Mouse (Mus musculus): ENCODE measurements at regions not wholly inside any gene's neighbourhood (a gene's known extent, or its start where the extent isn't known, plus 50 kb on each side); places are given as distances from the start of the nearest gene placed in this dataset.
A peak's percentile ranks its signal among the peaks of the same experiment; 100 is the strongest.

DNA sequence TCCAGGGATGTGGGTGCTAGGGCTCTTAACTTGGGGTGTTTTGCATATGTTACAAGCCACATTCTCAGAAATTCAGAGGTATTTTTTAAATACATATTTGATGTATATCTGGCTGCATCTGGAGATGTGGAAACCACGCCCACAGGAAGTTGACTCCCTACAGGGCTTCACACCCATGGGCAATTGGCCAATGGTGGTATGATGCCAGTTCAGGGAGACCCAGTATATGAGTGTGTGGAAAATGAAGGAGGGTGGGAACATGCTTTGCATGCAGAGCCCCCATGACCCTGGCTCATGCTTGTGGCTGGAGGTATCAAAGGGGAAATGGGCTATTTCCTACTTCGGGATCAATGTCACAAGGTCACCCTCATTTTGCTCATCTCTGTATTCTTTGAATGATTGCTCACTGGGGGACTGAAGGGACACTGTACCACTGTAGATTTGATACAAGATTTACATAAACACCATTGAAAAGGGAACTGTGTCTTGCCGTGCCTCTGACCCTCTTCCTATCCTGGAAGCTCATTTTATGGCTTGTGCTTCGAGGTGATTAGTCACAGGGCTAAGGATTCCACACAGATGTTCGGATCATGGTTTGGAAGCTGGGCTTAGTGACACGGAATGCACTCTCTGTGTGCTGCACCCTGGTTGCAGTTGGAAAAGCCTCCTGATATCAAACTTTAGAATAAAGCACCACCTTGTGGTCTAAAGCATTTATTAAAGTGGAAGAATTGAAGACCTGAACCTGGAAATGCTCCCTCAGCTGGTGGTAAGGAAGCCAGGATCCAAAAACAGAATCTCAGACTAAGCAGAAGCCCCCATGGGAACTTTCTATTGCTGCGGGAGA lies 56.8 kb upstream of the Edn1 start:
- Histone ChIP-seq H3K36me3 (ENCODE audit: control insufficient read depth, insufficient read depth) (no peaks in the 10 kb centered on the region), H3K4me3 (ENCODE audit: low read depth, low read length) (no peak overlapping the region), H3K4me1 (replicated peaks; ENCODE audit: control insufficient read depth, insufficient read depth, low read length) (no peaks in the 10 kb centered on the region), H3K9ac (ENCODE audit: low read depth, low read length) (no peak overlapping the region), H3K4me2 (replicated peaks; ENCODE audit: low read depth) (no peak overlapping the region), H3K27ac (ENCODE audit: low read depth, low read length) (no peak overlapping the region), H3K9me3 (ENCODE audit: control insufficient read depth) (no peaks in the 10 kb centered on the region), H3K27me3 (replicated peaks; ENCODE audit: control insufficient read depth, insufficient read depth, low read length) (no peaks in the 10 kb centered on the region)
- WGBS: 41% methylated on average over 7 of the region's 7 CpGs
- TF ChIP-seq CTCF (IDR thresholded peaks at IDR 0.05; ENCODE audit: low read depth): peak; percentile 83
- no peak for ATAC-seq

DNA sequence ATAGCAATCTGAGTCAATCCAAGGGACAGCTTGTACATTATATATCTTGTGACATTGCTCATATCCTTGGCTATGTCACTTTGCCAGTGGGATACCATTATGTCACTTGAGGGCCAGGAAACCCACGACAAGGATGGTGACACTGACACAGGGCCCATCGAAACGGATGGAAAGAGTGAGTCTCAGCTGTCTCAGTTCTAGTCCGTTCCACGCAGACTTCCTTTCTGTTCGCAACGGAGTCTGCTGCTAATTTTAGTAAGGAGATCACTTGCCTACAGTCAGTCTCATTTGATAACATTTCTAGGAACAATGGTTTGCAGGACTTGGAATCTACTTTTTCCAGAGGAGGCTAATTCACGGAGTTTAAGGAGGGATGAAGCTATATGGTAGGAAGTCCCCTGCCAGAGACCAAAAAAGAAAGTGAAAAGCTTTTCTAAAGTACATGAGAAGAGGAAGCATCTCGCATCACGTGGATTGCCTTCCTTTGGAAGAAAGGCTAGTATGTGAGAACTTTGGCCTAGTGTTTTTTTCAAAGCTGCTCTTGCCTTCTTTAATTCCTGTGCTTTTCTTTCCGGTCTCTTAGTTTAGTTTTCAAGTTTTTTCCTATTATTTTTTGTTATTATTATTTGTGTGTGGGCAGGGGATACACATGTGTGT lies 55.4 kb upstream of the Edn1 start:
- Histone ChIP-seq H3K36me3 (ENCODE audit: control insufficient read depth, insufficient read depth) (no peaks in the 10 kb centered on the region), H3K4me3 (ENCODE audit: low read depth, low read length) (no peak overlapping the region), H3K9ac (ENCODE audit: low read depth, low read length) (no peak overlapping the region), H3K27ac (ENCODE audit: low read depth, low read length) (no peak overlapping the region), H3K4me2 (replicated peaks; ENCODE audit: low read depth) (no peak overlapping the region), H3K4me1 (replicated peaks; ENCODE audit: control insufficient read depth, insufficient read depth, low read length) (no peaks in the 10 kb centered on the region), H3K27me3 (replicated peaks; ENCODE audit: control insufficient read depth, insufficient read depth, low read length) (no peaks in the 10 kb centered on the region), H3K9me3 (ENCODE audit: control insufficient read depth) (no peaks in the 10 kb centered on the region)
- no peak for ATAC-seq
- no peak for TF ChIP-seq CTCF (IDR thresholded peaks at IDR 0.05; ENCODE audit: low read depth)
- 77% methylated on average over 11 of the region's 11 CpGs for WGBS

Measured in intestine, postnatal 0 days (tissue).